Mouse (Mus musculus) hindbrain, embryonic 12.5 days (tissue): ENCODE data around the gene Rangap1. TPM values are rescaled to one million over a fixed set of nuclear protein-coding genes. Genes with fewer than 3 reads are reported as not detected.
A peak's percentile ranks its signal among the peaks of the same experiment; 100 is the strongest.

ENCODE experiments used
- ATAC-seq: fragments of 200-750 bp; cut with Nextera tagmentation; 2 replicates; pipeline ENCODE4 v1.8.0; 2017; ENCODE audit warnings: moderate TSS enrichment; ENCODE audit not compliant: low FRiP score
- H3K27ac ChIP-seq: fragments of 300-500 bp; sonication (generic); 2 replicates; pipeline ENCODE4 v1.5.1; 2016; ENCODE audit warnings: mild to moderate bottlenecking
- H3K27me3 ChIP-seq: fragments of 300-500 bp; sonication (generic); 2 replicates; pipeline ENCODE4 v1.6.1; 2016; ENCODE audit warnings: mild to moderate bottlenecking
- H3K36me3 ChIP-seq: fragments of 300-500 bp; sonication (generic); 2 replicates; pipeline ENCODE4 v1.6.1; 2016; ENCODE audit warnings: mild to moderate bottlenecking
- H3K4me1 ChIP-seq: fragments of 300-500 bp; sonication (generic); 2 replicates; pipeline ENCODE4 v1.6.1; 2016
- H3K4me2 ChIP-seq: fragments of 300-500 bp; sonication (generic); replicated peaks from 2 replicates; pipeline ENCODE4 v1.6.1; 2016; ENCODE audit warnings: mild to moderate bottlenecking
- H3K4me3 ChIP-seq: fragments of 300-500 bp; sonication (generic); 2 replicates; pipeline ENCODE4 v1.5.1; 2016; ENCODE audit warnings: mild to moderate bottlenecking
- H3K9ac ChIP-seq: fragments of 300-500 bp; sonication (generic); 2 replicates; pipeline ENCODE4 v1.6.1; 2016; ENCODE audit warnings: mild to moderate bottlenecking, moderate library complexity
- H3K9me3 ChIP-seq: fragments of 300-500 bp; sonication (generic); replicated peaks from 2 replicates; pipeline ENCODE4 v1.6.1; 2016; ENCODE audit warnings: mild to moderate bottlenecking
- WGBS: fragments of 180-500 bp; shearing (Covaris S2); methylation state at CpG from one replicate; pipeline ENCODE4 v1.1.7; 2016; 5-methylcytosine and 5-hydroxymethylcytosine counted together
- polyA plus RNA-seq: library from polyadenylated mRNA; unstranded; fragments of >200 nt; fragmentation: Nextera tagmentation; extraction: Ambion mirVana; gene quantifications from 2 replicates; pipeline ENCODE4 v1.2.1, GENCODE M21; 2016

Gene Rangap1
- polyA plus RNA-seq, 1 experiment from 2014 or later = 131 TPM

GRCm38 (mm10) chr15:81676637-81677036 is 68.7 kb downstream of the Rangap1 start:
- Histone ChIP-seq H3K4me2 (no peak overlapping the region), H3K9ac (no peak overlapping the region), H3K4me1 (no peaks in the 10 kb centered on the region), H3K4me3 (no peak overlapping the region), H3K36me3 (peaks cover 64% of the 10 kb centered on the region), H3K27ac (no peak overlapping the region), H3K27me3 (no peaks in the 10 kb centered on the region), H3K9me3 (no peaks in the 10 kb centered on the region)
- no peak for ATAC-seq
- WGBS = 76% methylated on average over 3 of the region's 3 CpGs

- peaks cover under 1% of the 10 kb centered on the region; the same call in 1 of the 2 replicates for H3K4me1 ChIP-seq
- H3K9me3 ChIP-seq = no peaks in the 10 kb centered on the region
- no peaks in the 10 kb centered on the region for H3K27me3 ChIP-seq
- H3K4me2 ChIP-seq = no peak overlapping the region
- no peak overlapping the region for H3K9ac ChIP-seq
- no peak overlapping the region for H3K4me3 ChIP-seq
- 79% methylated on average over 4 of the region's 4 CpGs for WGBS
- ATAC-seq = no peak
- H3K36me3 ChIP-seq = peaks cover 58% of the 10 kb centered on the region
- no peak overlapping the region for H3K27ac ChIP-seq
Measured at GRCm38 (mm10) chr15:81670231-81670640, 75.1 kb downstream of the Rangap1 start.

- Histone ChIP-seq H3K27ac (no peak overlapping the region), H3K4me3 (no peak overlapping the region), H3K9me3 (no peaks in the 10 kb centered on the region), H3K4me1 (peaks cover 10% of the 10 kb centered on the region), H3K9ac (no peak overlapping the region), H3K36me3 (peaks cover 39% of the 10 kb centered on the region), H3K27me3 (no peaks in the 10 kb centered on the region), H3K4me2 (no peak overlapping the region)
- WGBS = 86% methylated on average over 10 of the region's 10 CpGs
- ATAC-seq = no peak
Measured at GRCm38 (mm10) chr15:81666957-81667356, 78.4 kb downstream of the Rangap1 start.

GRCm38 (mm10) chr15:81663697-81664561 is 81.4 kb downstream of the Rangap1 start, which contains the start of gene L3mbtl2:
TSS of gene L3mbtl2 (plus strand) at chr15:81663889.
- H3K4me3 ChIP-seq = peak within 1 kb of the TSS; percentile 81
- peaks cover 20% of the 10 kb centered on the region for H3K36me3 ChIP-seq
- no peaks in the 10 kb centered on the region for H3K27me3 ChIP-seq
- H3K4me1 ChIP-seq = peaks cover 10% of the 10 kb centered on the region
- H3K9me3 ChIP-seq = no peaks in the 10 kb centered on the region
- ATAC-seq = peak; percentile 98
- H3K9ac ChIP-seq = peak within 1 kb of the TSS; percentile 76
- WGBS = under 1% methylated on average over 55 of the region's 55 CpGs
- H3K4me2 ChIP-seq = peak within 1 kb of the TSS; percentile 87
- peak within 1 kb of the TSS; percentile 44; the same call in 1 of the 2 replicates for H3K27ac ChIP-seq

GRCm38 (mm10) chr15:81663281-81663680 is 82.0 kb downstream of the Rangap1 start:
- Histone ChIP-seq H3K27ac (no peak overlapping the region), H3K36me3 (peaks cover 13% of the 10 kb centered on the region), H3K9ac (no peak overlapping the region), H3K4me2 (peak overlapping the region; percentile 87), H3K4me3 (peak overlapping the region; percentile 81), H3K9me3 (no peaks in the 10 kb centered on the region), H3K4me1 (peaks cover 10% of the 10 kb centered on the region), H3K27me3 (no peaks in the 10 kb centered on the region)
- 68% methylated on average over 10 of the region's 10 CpGs for WGBS
- no peak; the same call in 1 of the 2 replicates for ATAC-seq

- ATAC-seq = no peak
- no peaks in the 10 kb centered on the region for H3K36me3 ChIP-seq
- no peak overlapping the region for H3K4me3 ChIP-seq
- peaks cover 10% of the 10 kb centered on the region for H3K4me1 ChIP-seq
- no peaks in the 10 kb centered on the region for H3K9me3 ChIP-seq
- H3K4me2 ChIP-seq = no peak overlapping the region
- H3K27ac ChIP-seq = no peak overlapping the region
- no peaks in the 10 kb centered on the region for H3K27me3 ChIP-seq
- H3K9ac ChIP-seq = no peak overlapping the region
- WGBS = 90% methylated on average over 2 of the region's 2 CpGs
Measured at GRCm38 (mm10) chr15:81661701-81662100, 83.6 kb downstream of the Rangap1 start.

Other genes starting within 250 kb of the Rangap1 start
- 30.4 and 33.8 TPM in 2 replicates for gene Ep300, start 160.2 kb downstream of the Rangap1 start, polyA plus RNA-seq
- 29.2 and 29.6 TPM in 2 replicates for gene L3mbtl2, start 81.6 kb downstream of the Rangap1 start, polyA plus RNA-seq
- gene Chadl, start 48.2 kb downstream of the Rangap1 start, polyA plus RNA-seq = 8.4 and 9.0 TPM in 2 replicates
- 51.6 and 52.1 TPM in 2 replicates for gene Zc3h7b, start 473 bp downstream of the Rangap1 start, polyA plus RNA-seq
- 30.0 and 31.9 TPM in 2 replicates for gene Tef, start 56.9 kb upstream of the Rangap1 start, polyA plus RNA-seq
- gene Tob2, start 113.3 kb upstream of the Rangap1 start, polyA plus RNA-seq = 20.4 and 21.2 TPM in 2 replicates
- gene Phf5a, start 126.4 kb upstream of the Rangap1 start, polyA plus RNA-seq = 102 and 115 TPM in 2 replicates
- gene Aco2, start 126.8 kb upstream of the Rangap1 start, polyA plus RNA-seq = 193 TPM in 2 replicates
- gene Polr3h, start 180.7 kb upstream of the Rangap1 start, polyA plus RNA-seq = 58.0 and 58.4 TPM in 2 replicates
- gene Csdc2, start 191.2 kb upstream of the Rangap1 start, polyA plus RNA-seq = 48.0 and 57.1 TPM in 2 replicates
- 30.7 and 32.3 TPM in 2 replicates for gene Pmm1, start 215.4 kb upstream of the Rangap1 start, polyA plus RNA-seq
- gene 1700029P11Rik, start 235.0 kb upstream of the Rangap1 start, polyA plus RNA-seq = not detected in 2 replicates
- gene Xrcc6, start 242.3 kb upstream of the Rangap1 start, polyA plus RNA-seq = 58.4 and 62.3 TPM in 2 replicates